In the genomic region with DNA sequence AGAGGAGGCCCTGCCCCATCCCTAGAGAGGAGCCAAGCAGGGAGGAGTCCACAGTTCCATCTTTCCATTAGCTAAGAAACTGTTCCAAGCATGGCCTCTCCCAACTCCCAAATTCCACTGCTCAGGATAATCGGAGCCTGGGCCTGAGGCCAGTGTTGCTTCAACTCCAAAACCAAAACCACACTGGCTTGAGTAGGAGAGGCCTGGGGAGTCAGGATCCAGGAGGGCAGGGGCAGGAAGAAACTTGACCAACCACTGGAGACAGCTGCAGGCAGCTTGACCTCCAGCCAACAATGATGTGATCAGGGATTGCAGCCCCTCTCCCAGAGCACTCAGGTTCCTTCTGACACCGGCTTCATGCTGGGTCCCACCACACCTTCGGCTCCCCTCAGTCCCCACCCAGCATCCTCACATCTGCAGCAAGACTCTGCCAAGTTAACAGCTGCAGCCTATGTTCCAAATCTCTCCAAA, we compare ENCODE assay signal across 10 mouse cellular contexts.
A peak's percentile ranks its signal among the peaks of the same experiment; 100 is the strongest.
DNase-seq lines count a peak whose midpoint lies in the region; ATAC-seq and TF ChIP-seq lines count a peak whose summit lies in the region.
"Had no signal": no experiment of that assay in that cellular context is flagged by ENCODE, and none has a peak within 500 bp of the region (broad histone marks: within the 10 kb centered on the region; RNA-seq: fewer than 3 reads in every experiment).

No protein-coding gene starts in this region.

- H3K9me3 ChIP-seq in limb, embryonic 14.5 days (ENCODE audit: control insufficient read depth, low read length), result no peaks in the 10 kb centered on the region
- H3K9me3 ChIP-seq: midbrain, embryonic 13.5 days had no signal

- ATAC-seq in limb, embryonic 14.5 days (ENCODE audit: low FRiP score, low read depth), result peak; percentile 70
- ATAC-seq in erythroblast, adult 5-6 weeks (replicated peaks; ENCODE audit: low FRiP score, poor library complexity, severe bottlenecking), result no peak
- ATAC-seq: intestine, embryonic 16.5 days; midbrain, embryonic 13.5 days had no signal

- no peak overlapping the region for H3K4me2 ChIP-seq in limb, embryonic 14.5 days (replicated peaks; ENCODE audit: low read depth, low read length, severe bottlenecking)
- H3K4me2 ChIP-seq: midbrain, embryonic 13.5 days had no signal

- peaks cover 11% of the 10 kb centered on the region for H3K4me1 ChIP-seq in limb, embryonic 14.5 days (ENCODE audit: control insufficient read depth, insufficient read depth, low read length)

- no peak overlapping the region for H3K4me3 ChIP-seq in limb, embryonic 14.5 days (replicated peaks; ENCODE audit: low read length)
- H3K4me3 ChIP-seq: midbrain, embryonic 13.5 days had no signal

- 0 out of 2 replicates have a peak overlapping the region, but pooled peaks have one; percentile 10 for H3K27ac ChIP-seq in limb, embryonic 14.5 days (replicated peaks; ENCODE audit: low read depth, low read length)
- H3K27ac ChIP-seq: midbrain, embryonic 13.5 days had no signal

- WGBS in limb, embryonic 14.5 days, result 60% methylated on average over 3 of the region's 3 CpGs

- DNase-seq in urinary bladder, postnatal 14 days (ENCODE audit: low spot score), result peak; percentile 63
- no peak for DNase-seq in urinary bladder, postnatal 10 days (ENCODE audit: low spot score)
- DNase-seq in gonadal fat pad, adult 2 months (ENCODE audit: low read depth), result peak; percentile 51
- DNase-seq in limb, embryonic 14.5 days (ENCODE audit: low spot score), result peak; percentile 70
- peak; percentile 64 to 65 for DNase-seq in urinary bladder, postnatal 4 days (ENCODE audit: low spot score in 2 of 2)
- no peak for DNase-seq in kidney, postnatal 14 days
- DNase-seq in thymus, postnatal 14 days, result no peak

- no peak for TF ChIP-seq POLR2A in limb, embryonic 14.5 days (IDR thresholded peaks at IDR 0.05; ENCODE audit: borderline replicate concordance, extremely low read depth, insufficient read depth, insufficient read length)

- H3K36me3 ChIP-seq in limb, embryonic 14.5 days (ENCODE audit: control insufficient read depth, insufficient read depth, low read length), result no peaks in the 10 kb centered on the region
- H3K36me3 ChIP-seq: midbrain, embryonic 13.5 days had no signal

- no peaks in the 10 kb centered on the region for H3K27me3 ChIP-seq in limb, embryonic 14.5 days (ENCODE audit: control insufficient read depth, insufficient read depth, low read length)
- H3K27me3 ChIP-seq: midbrain, embryonic 13.5 days had no signal

- H3K9ac ChIP-seq in limb, embryonic 14.5 days (ENCODE audit: low read depth, low read length, severe bottlenecking), result no peak overlapping the region
- H3K9ac ChIP-seq: midbrain, embryonic 13.5 days had no signal

Comparison
In these comparisons a context has a peak if more than half of its experiments do, and no peak if none do; other contexts are left out.
1. DNase-seq: peak in urinary bladder, postnatal 14 days (single experiment), gonadal fat pad, adult 2 months (single experiment), limb, embryonic 14.5 days (single experiment) and urinary bladder, postnatal 4 days (2 of 2); none in urinary bladder, postnatal 10 days (single experiment), kidney, postnatal 14 days (single experiment) and thymus, postnatal 14 days (single experiment).